ENCODE assay signal across 6 mouse cellular contexts in genomic region chr17:6588672-6589071, GRCm38 (mm10). TPM values are rescaled to one million over a fixed set of nuclear protein-coding genes. Genes with fewer than 3 reads are reported as not detected.
DNase-seq lines count a peak whose midpoint lies in the region; ATAC-seq and TF ChIP-seq lines count a peak whose summit lies in the region.
"Not testable (repeated sequence)": the region's sequence is repeated elsewhere in the genome, so short reads cannot be mapped to it uniquely, and the experiment has no call there.

No protein-coding gene starts in this region.

- H3K4me3 ChIP-seq in embryonic facial prominence, embryonic 14.5 days (ENCODE audit: low read depth, low read length); heart, postnatal 0 days (ENCODE audit: low read depth, low read length); stomach, embryonic 16.5 days (replicated peaks; ENCODE audit: low read length): not testable (repeated sequence)

- not testable (repeated sequence) for H3K9me3 ChIP-seq in embryonic facial prominence, embryonic 14.5 days (ENCODE audit: control insufficient read depth, low read length); heart, postnatal 0 days (replicated peaks; ENCODE audit: control insufficient read depth, low read length); stomach, embryonic 16.5 days (replicated peaks; ENCODE audit: control insufficient read depth, low read length)

- not testable (repeated sequence) for H3K27ac ChIP-seq in embryonic facial prominence, embryonic 14.5 days (replicated peaks; ENCODE audit: low read depth, low read length); heart, postnatal 0 days (ENCODE audit: low read depth); stomach, embryonic 16.5 days (ENCODE audit: low read length)

- H3K36me3 ChIP-seq in embryonic facial prominence, embryonic 14.5 days (ENCODE audit: control insufficient read depth, insufficient read depth, low read length); heart, postnatal 0 days (replicated peaks; ENCODE audit: control insufficient read depth, insufficient read depth, low read length); stomach, embryonic 16.5 days (ENCODE audit: control insufficient read depth, insufficient read depth, low read length): not testable (repeated sequence)

- ATAC-seq in cerebellum, adult (ENCODE audit: insufficient number of reproducible peaks, low FRiP score, low TSS enrichment), result peak; percentile 36; the same call in 1 of the 2 replicates
- ATAC-seq in embryonic facial prominence, embryonic 14.5 days (ENCODE audit: low read depth), result peak; percentile 50; the same call in 1 of the 2 replicates
- peak; percentile 62; the same call in 1 of the 2 replicates for ATAC-seq in frontal cortex, adult (ENCODE audit: low TSS enrichment)
- peak; percentile 30; the same call in 1 of the 2 replicates for ATAC-seq in heart, postnatal 0 days (ENCODE audit: insufficient read depth, low read depth)
- peak; percentile 50; the same call in 1 of the 2 replicates for ATAC-seq in megakaryocyte progenitor cell, adult 5-6 weeks (replicated peaks; ENCODE audit: poor library complexity)
- peak; percentile 59; the same call in 1 of the 2 replicates for ATAC-seq in stomach, embryonic 16.5 days (ENCODE audit: insufficient read depth, low FRiP score)

- not testable (repeated sequence) for TF ChIP-seq EP300 in heart, postnatal 0 days (IDR thresholded peaks at IDR 0.05; ENCODE audit: low read depth)

- TF ChIP-seq CTCF in heart, postnatal 0 days (IDR thresholded peaks at IDR 0.05; ENCODE audit: low read depth), result not testable (repeated sequence)

- H3K27me3 ChIP-seq in embryonic facial prominence, embryonic 14.5 days (replicated peaks; ENCODE audit: control insufficient read depth, insufficient read depth, low read length); heart, postnatal 0 days (ENCODE audit: control insufficient read depth, insufficient read depth, low read length); stomach, embryonic 16.5 days (ENCODE audit: control insufficient read depth, insufficient read depth, low read length): not testable (repeated sequence)

- not testable (repeated sequence) for H3K9ac ChIP-seq in embryonic facial prominence, embryonic 14.5 days (ENCODE audit: low read depth, low read length); heart, postnatal 0 days (replicated peaks; ENCODE audit: low read depth, low read length); stomach, embryonic 16.5 days (ENCODE audit: low read length)

- not testable (repeated sequence) for DNase-seq in embryonic facial prominence, embryonic 14.5 days (ENCODE audit: low spot score); heart, postnatal 0 days (ENCODE audit: low spot score)

- no CpG with 5 or more reads among the region's 6 CpGs for WGBS in embryonic facial prominence, embryonic 14.5 days
- no CpG with 5 or more reads among the region's 6 CpGs for WGBS in heart, postnatal 0 days
- WGBS in stomach, embryonic 16.5 days, result no CpG with 5 or more reads among the region's 6 CpGs

- not testable (repeated sequence) for H3K4me2 ChIP-seq in embryonic facial prominence, embryonic 14.5 days (ENCODE audit: low read depth, low read length); heart, postnatal 0 days (ENCODE audit: low read depth, low read length); stomach, embryonic 16.5 days (ENCODE audit: low read depth, low read length)

- not testable (repeated sequence) for H3K4me1 ChIP-seq in embryonic facial prominence, embryonic 14.5 days (ENCODE audit: control insufficient read depth, insufficient read depth, low read length); heart, postnatal 0 days (ENCODE audit: control insufficient read depth, insufficient read depth); stomach, embryonic 16.5 days (ENCODE audit: control insufficient read depth, insufficient read depth, low read length)

RNA-seq across cellular contexts. Expression of gene Dynlt1c, which starts 12.8 kb away (rescaled TPM):
- 24.1 and 25.6 TPM in 2 replicates for polyA plus RNA-seq in embryonic facial prominence, embryonic 14.5 days (2014; fragmentation: Nextera tagmentation; extraction: Ambion mirVana)
- total RNA-seq in heart, postnatal 0 days (2014; rRNA removed; ENCODE audit: low replicate concordance), result 2.1 and 4.9 TPM in 2 replicates
- 16.5 and 17.8 TPM in 2 replicates for polyA plus RNA-seq in heart, postnatal 0 days (2015; fragmentation: Nextera tagmentation; extraction: Ambion mirVana)
- total RNA-seq in megakaryocyte progenitor cell, adult 5-6 weeks (2015), result 3.9 and 4.7 TPM in 2 replicates
- total RNA-seq in megakaryocyte progenitor cell, adult 5-6 weeks (2017), result 2.4 and 8.0 TPM in 2 replicates
- 34.9 and 35.7 TPM in 2 replicates for polyA plus RNA-seq in stomach, embryonic 16.5 days (2015; fragmentation: Nextera tagmentation; extraction: Ambion mirVana)
